Mouse (Mus musculus) frontal cortex, postnatal 14 days (tissue): ENCODE measurements around the gene Gm21488.
"Not testable (repeated sequence)": the region's sequence is repeated elsewhere in the genome, so short reads cannot be mapped to it uniquely, and the experiment has no call there.

Experiments
- DNase-seq, 2 experiments: peaks; one replicate each; pipeline ENCODE4 v3.0.0; 2022; ENCODE audit warnings: low spot score in 2 of 2

The Gm21488 gene

GRCm38 (mm10) chrY:27521820-27522219 is at the start of gene Gm21488:
Gm21488 (minus strand) TSS chrY:27521920.
- DNase-seq = not testable (repeated sequence)
